Mouse (Mus musculus): ENCODE data around the gene Ruvbl1. TPM values are rescaled to one million over a fixed set of nuclear protein-coding genes. Genes with fewer than 3 reads are reported as not detected.

Ruvbl1 gene
- 126 and 147 TPM in 2 replicates for polyA plus RNA-seq (2015; fragmentation: Nextera tagmentation; extraction: Ambion mirVana)

- DNase-seq (ENCODE audit: low spot score): peak; percentile 96
These were observed at the start of gene Ruvbl1 for GRCm38 (mm10) chr6:88465181-88465920. Gene Ruvbl1 (plus strand): TSS chr6:88465409.

DNA sequence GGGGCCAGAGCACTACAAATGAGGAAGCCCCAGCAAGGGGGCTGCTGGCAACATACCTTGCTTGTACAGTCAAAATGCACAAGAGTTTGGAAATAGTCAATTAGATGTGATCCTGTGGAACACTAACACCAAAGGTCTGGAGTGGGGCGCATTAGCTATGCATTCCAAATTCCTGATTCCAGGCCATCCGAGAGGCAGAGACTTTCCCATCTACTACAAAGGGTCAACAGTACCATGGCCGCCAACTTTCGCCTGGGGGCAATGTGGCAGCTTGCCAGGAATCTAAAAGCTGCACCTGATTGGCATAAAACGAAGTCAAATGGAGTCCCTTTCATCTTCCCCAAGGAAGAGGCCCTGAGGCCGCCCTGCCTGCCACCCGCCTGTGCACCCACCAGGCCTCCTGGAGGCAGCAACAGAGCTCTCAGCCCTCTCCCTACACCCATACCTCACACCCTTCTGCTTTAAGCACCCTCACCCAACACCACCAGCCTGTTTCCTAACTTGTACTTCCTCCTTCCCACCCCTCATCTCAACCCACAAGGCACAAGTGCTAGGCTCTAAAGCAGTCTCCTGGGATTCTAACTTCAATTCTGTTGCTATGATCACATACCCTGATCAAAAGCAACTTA is 49.0 kb upstream of the Ruvbl1 start:
- DNase-seq (ENCODE audit: low spot score): no peak

DNA sequence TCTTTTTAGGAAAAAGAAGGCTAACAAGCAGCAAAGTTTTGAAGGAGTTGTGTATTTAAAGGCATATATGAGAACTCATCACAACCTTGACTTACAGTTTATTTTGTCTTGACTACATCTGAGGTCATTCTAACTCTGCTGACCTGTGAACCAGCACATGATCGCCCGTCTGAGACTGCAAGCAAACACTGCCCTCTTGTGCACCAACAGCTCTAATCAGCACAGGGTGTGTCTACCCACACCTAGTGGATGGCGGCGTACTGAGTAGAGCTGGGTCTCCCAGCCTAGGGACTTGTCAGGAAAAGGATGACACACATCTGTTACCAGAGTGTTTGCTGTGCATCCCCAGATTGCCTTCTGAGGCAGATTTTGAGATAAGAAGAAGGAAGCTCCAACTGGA is 34.0 kb upstream of the Ruvbl1 start:
- DNase-seq (ENCODE audit: low spot score): no peak

DNA sequence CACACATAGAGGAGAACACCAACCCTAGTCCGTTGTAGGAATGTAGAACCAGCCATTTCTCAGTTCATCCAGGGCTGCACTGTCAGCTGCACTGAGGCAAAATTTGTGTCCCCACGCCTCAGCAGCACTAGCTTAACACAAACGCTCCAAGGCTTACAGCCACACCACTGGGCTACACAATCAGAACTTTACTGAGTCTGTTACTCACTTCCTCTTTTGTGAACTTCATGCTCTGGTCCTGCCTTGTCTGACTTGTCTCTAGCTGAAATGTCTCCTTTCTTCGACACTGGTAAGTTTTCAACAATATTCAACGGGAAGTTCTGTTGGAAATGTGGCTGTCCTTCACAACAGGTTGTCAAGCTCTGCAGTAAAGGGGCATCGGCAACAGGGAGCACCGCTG is 29.6 kb upstream of the Ruvbl1 start:
- no peak for DNase-seq (ENCODE audit: low spot score)

DNA sequence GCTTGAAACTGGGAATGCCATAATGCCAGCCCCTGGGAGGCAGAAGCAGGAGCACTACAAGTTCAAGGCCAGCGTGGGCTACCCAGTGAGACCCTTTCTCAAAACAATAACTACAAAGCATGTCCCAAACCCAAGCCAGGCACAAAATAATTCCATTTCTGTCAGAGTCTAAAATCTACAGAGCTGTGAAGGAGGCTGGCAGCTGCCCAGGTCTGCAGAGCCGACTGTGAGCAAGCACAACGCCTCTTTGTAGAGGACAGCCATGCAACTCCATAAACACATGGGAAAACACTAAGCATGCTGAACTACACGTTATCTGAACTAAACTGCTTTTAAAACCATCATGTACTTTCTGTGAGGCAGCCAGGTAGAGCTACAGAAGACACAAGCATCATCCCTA is 26.2 kb upstream of the Ruvbl1 start:
- DNase-seq (ENCODE audit: low spot score): no peak

DNA sequence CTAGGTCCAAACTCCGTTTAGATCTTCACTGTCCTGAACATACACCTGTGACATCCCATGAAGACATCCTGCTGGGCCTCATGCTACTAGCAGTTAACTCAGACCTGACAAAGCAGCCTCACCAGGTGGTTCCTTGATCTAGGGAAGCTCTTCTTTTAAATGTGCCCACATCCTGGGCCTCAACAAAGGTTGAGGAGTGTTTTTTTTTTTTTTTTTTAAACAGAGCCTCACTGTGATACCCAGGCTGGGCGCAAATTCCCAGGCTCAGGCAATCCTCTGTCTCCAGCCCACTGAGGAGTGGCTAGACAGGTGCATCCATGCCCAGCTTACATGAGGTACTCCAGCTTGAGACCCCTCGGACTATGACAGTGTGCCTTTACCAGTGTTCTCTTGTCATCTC is 22.7 kb upstream of the Ruvbl1 start:
- peak; percentile 92 for DNase-seq (ENCODE audit: low spot score)

- DNase-seq (ENCODE audit: low spot score): no peak
These were observed 21.8 kb upstream of the Ruvbl1 start for GRCm38 (mm10) chr6:88443446-88443845.

- DNase-seq (ENCODE audit: low spot score): no peak
These were observed 21.0 kb upstream of the Ruvbl1 start for GRCm38 (mm10) chr6:88444076-88444750.

GRCm38 (mm10) chr6:88445661-88446060 is 19.5 kb upstream of the Ruvbl1 start:
- DNase-seq (ENCODE audit: low spot score): no peak

DNA sequence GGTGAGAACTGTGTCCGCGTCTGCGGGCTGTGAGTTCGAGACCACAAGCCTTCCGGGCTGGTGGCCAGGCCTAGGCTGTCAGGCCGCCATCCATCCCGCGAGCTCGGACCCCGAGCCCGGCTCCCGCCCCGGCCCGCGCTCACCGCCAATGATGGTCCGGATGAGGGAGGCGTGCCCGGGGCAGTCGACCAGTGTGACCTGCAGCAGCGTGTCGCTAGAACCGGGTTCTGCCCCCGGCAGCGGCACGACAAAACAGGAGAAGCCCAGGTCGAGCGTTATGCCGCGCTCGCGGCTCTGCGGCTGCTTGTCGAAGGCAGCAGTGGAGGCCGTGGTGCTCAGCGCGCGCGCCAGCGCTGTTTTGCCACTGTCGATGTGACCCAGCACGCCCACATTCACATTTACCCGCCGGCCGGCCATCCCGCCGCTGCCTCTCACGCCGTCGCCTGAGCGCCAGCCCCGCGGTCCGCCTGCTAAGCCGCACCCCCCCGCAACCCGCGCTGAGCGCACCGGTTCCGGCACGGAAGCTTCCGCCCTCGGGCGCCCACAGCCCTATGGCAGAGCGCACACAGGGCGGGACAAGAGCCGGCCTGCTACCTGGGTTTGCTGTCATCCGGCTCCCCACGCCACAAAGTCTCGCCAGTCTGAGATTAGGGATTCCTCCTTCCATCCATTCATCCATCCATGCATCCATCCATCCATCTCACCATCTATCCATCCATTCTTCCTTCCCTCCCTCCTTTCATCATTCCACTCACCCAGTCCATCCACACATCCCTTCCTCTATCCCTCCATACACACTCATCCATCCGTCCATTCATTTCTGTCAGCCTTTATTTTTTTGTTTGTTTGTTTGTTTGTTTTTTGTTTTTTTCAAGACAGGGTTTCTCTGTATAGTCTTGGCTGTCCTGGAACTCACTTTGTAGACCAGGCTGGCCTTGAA is 18.9 kb upstream of the Ruvbl1 start, which contains the start of gene Eefsec:
Gene Eefsec (minus strand): TSS at position 477 of the 940 bp plus-strand sequence.
- peak; percentile 88 for DNase-seq (ENCODE audit: low spot score)

GRCm38 (mm10) chr6:88447454-88447853 is 17.8 kb upstream of the Ruvbl1 start:
- DNase-seq (ENCODE audit: low spot score): no peak

GRCm38 (mm10) chr6:88454545-88454944 is 10.7 kb upstream of the Ruvbl1 start:
- no peak for DNase-seq (ENCODE audit: low spot score)

- no peak for DNase-seq (ENCODE audit: low spot score)
These were observed 4.7 kb downstream of the Ruvbl1 start for GRCm38 (mm10) chr6:88469878-88470277.

- no peak for DNase-seq (ENCODE audit: low spot score)
These were observed 15.2 kb downstream of the Ruvbl1 start for GRCm38 (mm10) chr6:88480421-88480820.

- no peak for DNase-seq (ENCODE audit: low spot score)
These were observed 17.9 kb downstream of the Ruvbl1 start for GRCm38 (mm10) chr6:88483111-88483510.

DNA sequence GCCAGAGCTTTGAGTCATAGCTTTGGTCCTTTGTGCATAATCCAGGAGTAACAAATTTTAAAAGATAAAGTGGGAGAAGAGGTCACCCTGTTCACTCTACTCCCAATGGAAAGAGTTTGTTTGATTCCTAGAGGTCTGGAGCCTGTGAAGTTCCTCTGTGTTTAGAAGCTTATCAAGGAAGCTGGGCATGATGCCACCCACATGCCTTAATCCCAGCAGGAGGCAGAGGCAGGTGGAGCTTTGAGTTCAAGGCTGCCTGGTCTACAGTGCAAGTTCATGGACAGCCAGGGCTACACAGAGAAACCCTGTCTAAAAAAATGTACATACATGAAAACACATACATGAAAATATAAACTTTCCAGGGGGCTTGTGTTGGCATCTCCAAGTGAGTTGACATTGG is 18.7 kb downstream of the Ruvbl1 start:
- DNase-seq (ENCODE audit: low spot score): no peak

DNA sequence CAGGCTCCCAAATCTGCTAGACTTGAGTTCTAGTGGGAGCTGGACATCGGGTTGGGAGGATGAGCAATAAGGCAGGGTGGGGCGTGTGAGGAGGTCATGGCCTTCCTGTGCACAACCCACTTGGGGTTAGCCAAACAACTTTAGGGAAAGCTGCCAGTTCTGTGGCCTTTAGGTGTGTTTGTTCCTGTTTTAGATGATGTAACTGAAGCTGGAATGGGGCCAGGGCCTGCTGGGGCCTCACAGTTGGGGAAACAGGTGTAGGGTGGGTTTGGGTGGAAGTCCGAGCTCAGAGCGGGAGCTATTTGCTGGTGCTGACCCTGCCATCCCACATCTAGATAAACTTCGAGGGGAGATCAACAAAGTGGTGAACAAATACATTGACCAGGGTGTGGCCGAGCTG is 20.2 kb downstream of the Ruvbl1 start:
- no peak for DNase-seq (ENCODE audit: low spot score)

DNA sequence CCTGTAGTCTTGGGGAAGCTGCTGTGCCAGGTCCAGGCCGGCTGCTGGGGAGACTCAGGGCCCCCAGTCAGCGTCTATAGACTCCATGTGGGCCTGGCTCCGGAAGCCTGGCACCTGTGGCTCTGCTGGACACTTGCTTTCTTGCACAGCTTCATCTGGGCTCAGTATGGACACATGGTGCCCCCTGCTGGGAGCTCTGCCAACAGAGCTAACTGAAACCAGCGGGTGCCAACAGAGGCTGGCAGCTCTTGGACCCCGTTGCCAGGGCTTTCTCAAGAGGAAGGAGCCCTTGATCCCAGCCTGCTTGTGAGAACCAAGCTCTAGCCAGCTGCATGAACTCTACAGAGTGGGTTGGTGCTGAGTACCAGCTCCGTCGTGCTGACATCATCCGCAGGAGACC is 21.7 kb downstream of the Ruvbl1 start:
- DNase-seq (ENCODE audit: low spot score): peak; percentile 55

GRCm38 (mm10) chr6:88489026-88489425 is 23.8 kb downstream of the Ruvbl1 start:
- DNase-seq (ENCODE audit: low spot score): no peak

- no peak for DNase-seq (ENCODE audit: low spot score)
These were observed 24.6 kb downstream of the Ruvbl1 start for GRCm38 (mm10) chr6:88489834-88490233.

All from thymus, postnatal 0 days (tissue).